Mouse (Mus musculus) cerebellum, adult 11 months (tissue): Measurements from ENCODE around the gene Znrf1.
"Not testable (repeated sequence)": the region's sequence is repeated elsewhere in the genome, so short reads cannot be mapped to it uniquely, and the experiment has no call there.

ENCODE experiments used
- DNase-seq: peaks from one replicate; pipeline ENCODE4 v3.0.0; 2022

Gene Znrf1

GRCm38 (mm10) chr8:111642496-111642895 lies 106.6 kb downstream of the Znrf1 start:
- no peak for DNase-seq

- DNase-seq, result no peak
Observed at GRCm38 (mm10) chr8:111642939-111643263, 107.0 kb downstream of the Znrf1 start.

GRCm38 (mm10) chr8:111643264-111644141 lies 107.6 kb downstream of the Znrf1 start, which contains the start of gene Zfp1:
TSS of gene Zfp1 (plus strand) at chr8:111643401.
- peak; percentile 90 for DNase-seq

- not testable (repeated sequence) for DNase-seq
Observed at GRCm38 (mm10) chr8:111644286-111645051, 108.6 kb downstream of the Znrf1 start.

GRCm38 (mm10) chr8:111645715-111646114 lies 109.8 kb downstream of the Znrf1 start:
- no peak for DNase-seq

GRCm38 (mm10) chr8:111648834-111649233 lies 112.9 kb downstream of the Znrf1 start:
- no peak for DNase-seq

GRCm38 (mm10) chr8:111650651-111651050 lies 114.8 kb downstream of the Znrf1 start:
- DNase-seq, result no peak

GRCm38 (mm10) chr8:111653524-111653923 lies 117.6 kb downstream of the Znrf1 start:
- no peak for DNase-seq

- DNase-seq, result no peak
Observed at GRCm38 (mm10) chr8:111657312-111657854, 121.5 kb downstream of the Znrf1 start.

- no peak for DNase-seq
Observed at GRCm38 (mm10) chr8:111658819-111659423, 123.0 kb downstream of the Znrf1 start.

GRCm38 (mm10) chr8:111662473-111662872 lies 126.6 kb downstream of the Znrf1 start:
- peak; percentile 66 for DNase-seq

GRCm38 (mm10) chr8:111666751-111667150 lies 130.9 kb downstream of the Znrf1 start:
- no peak for DNase-seq
